Mouse (Mus musculus): ENCODE data around the gene Kndc1.

Gene Kndc1

GRCm38 (mm10) chr7:139905661-139906060, 11.2 kb downstream of the Kndc1 start:
- no peak for DNase-seq (ENCODE audit: low spot score in 2 of 2)

DNA sequence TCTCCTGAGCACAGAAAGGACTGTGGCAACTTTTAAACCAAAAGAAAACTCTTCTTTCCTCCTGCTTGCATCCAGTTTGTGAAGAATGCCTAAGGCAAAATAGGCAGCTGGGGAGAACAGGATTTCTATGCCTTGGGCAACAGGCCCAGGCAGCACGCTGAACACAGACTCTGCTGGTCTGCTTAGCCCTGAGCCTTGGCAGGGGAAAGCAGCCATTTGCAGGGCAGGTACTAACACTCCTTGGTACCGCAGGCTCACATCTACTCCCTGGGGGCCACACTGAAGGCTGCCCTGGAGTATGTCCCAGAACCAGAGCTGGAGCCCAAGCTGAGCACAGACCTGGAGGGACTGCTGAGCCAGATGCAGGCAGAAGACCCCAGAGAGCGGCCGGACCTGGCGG, 13.7 kb downstream of the Kndc1 start:
- DNase-seq (ENCODE audit: low spot score in 2 of 2), result no peak

DNA sequence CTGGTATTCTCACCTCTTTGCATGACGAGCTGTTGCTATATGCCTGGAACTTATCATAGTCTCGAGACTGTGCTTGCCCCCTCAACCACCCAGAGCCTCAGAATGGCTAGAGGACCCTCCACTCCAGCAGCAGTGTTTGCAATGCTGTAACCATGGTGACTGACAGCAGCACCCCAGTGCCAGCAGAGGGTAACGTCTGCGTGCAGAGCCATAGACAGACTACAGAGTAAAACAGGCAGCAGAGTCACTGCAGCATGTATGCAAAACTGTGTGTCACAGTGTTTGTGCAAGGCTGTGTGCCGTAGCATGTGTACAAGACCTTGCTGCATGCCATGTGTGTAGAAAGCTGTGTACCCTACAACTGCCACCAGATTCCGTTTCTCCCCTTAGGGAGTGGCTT, 15.0 kb downstream of the Kndc1 start:
- DNase-seq (ENCODE audit: low spot score in 2 of 2), result no peak

- DNase-seq (ENCODE audit: low spot score in 2 of 2), result no peak
Observed at GRCm38 (mm10) chr7:139910204-139910835, 15.8 kb downstream of the Kndc1 start.

GRCm38 (mm10) chr7:139914141-139915047, 19.9 kb downstream of the Kndc1 start:
- no peak for DNase-seq (ENCODE audit: low spot score in 2 of 2)

DNA sequence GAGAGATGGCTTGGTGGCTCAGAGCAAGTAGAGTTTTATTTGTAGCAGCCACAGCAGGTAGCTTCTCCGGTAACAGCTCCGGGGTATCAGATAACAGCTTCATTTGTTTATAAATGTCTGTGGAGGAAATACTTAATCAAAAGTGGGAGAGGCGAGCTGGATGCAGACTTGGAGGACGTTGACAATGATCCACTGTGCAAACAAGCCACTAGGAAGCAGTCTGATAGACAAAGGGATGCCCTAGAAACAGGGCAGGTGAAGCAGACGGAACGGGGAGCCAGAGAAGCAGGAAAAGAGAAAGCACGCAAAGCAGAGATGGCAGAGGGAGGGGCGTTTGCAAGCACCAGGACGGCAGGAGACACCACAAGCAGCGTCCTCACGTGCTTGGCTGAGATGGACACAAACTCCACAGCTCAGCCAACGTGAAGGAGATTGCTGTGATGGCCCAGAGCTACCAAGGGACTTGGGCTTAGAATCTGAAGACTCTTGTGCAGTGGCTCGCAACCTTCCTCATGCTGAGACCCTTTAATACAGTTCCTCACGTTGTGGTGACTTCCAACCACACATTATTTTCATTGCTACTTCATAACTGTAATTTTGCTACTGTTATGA, 21.3 kb downstream of the Kndc1 start:
- no peak for DNase-seq (ENCODE audit: low spot score in 2 of 2)

DNA sequence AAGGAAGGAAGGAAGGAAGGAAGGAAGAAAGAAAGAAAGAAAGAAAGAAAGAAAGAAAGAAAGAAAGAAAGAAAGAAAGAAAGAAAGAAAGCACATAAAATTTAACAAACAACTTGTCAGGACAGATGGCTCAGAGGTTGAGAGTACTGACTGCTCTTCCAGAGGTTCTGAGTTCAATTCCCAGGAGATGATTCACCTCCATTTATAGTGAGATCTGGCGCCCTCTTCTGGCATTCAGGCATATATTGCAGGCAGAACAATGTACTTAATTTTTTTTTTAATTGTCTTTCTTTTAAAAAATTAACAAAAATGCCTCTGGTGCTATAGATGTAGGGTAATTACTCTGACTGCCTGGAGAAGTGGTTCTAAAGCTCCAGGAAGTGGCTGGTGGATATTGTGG, 21.8 kb downstream of the Kndc1 start:
- no peak for DNase-seq (ENCODE audit: low spot score in 2 of 2)

DNA sequence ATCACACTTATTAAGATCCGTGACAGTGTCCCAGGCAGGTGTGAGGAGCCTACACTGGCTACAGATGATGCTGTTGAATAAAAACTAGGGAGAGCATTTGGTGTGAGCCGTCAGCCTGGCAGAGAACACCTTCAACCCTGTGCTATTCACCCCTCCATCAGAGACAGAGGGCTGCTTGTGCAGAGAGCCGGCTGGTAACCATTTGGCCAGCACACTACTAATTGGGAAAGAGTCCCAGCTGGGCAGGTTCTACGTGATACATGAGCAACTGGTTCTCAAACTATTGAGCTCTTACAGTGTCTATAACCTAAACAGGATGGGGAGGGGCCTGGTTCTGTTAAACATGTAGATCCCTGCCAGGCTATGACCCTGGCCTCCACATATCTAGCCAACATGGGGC, 23.8 kb downstream of the Kndc1 start:
- no peak for DNase-seq (ENCODE audit: low spot score in 2 of 2)

DNA sequence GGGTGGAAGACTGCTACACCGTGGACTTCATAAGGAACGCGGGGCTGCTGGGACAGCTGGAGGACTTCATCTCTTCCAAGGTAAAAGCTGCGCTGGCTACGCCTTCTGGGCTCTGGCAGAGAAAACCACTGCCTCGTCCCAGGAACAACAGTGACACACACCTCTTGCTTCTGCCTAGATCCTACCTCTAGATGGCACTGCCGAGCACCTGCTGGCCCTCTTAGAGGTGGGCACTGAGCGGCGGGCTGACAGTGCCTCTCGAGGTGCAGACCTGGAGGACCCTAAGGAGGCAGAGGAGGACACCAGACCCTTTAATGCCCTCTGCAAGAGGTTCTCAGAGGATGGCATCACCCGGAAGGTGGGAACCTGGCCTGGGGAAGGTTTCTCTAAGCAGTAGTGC, 36.2 kb downstream of the Kndc1 start:
- no peak for DNase-seq (ENCODE audit: low spot score in 2 of 2)

DNA sequence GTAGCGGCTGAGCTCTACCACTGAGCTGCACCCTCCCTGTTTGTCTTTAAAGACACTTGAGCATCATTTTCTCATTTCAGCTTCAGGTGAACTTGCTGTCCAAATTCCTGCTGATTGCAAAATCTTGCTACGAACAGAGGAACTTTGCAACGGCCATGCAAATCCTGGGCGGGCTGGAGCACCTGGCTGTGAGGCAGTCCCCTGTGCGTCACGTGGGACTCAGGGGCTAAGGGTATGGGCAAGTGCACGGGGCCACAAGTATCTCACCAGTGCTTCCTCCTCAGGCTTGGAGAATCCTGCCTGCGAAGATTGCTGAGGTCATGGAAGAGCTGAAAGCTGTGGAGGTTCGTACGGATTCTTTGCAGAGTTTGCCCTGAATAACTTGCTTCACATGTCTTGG, 42.2 kb downstream of the Kndc1 start:
- no peak for DNase-seq (ENCODE audit: low spot score in 2 of 2)

DNA sequence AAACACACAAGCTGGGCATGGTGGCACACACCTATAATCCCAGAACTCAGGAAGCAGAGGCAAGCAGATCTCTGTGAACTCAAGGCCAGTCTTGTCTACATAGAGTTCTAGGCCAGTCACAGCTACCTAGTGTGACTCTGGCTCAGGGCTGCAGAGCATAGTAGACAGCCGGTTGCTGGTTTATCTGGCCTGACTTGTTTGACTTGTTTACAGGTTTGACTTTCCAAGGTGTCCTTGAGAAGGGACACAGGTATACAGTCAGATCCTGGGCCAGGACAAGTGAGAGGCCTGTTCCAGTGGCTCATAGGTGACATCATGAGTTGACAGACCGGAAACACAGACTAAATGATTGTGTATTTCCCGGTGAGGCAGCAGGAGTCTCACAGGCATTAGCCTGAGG, 42.6 kb downstream of the Kndc1 start:
- DNase-seq (ENCODE audit: low spot score in 2 of 2), result no peak

- no peak for DNase-seq (ENCODE audit: low spot score in 2 of 2)
Observed at GRCm38 (mm10) chr7:139937810-139938209, 43.3 kb downstream of the Kndc1 start.

DNA sequence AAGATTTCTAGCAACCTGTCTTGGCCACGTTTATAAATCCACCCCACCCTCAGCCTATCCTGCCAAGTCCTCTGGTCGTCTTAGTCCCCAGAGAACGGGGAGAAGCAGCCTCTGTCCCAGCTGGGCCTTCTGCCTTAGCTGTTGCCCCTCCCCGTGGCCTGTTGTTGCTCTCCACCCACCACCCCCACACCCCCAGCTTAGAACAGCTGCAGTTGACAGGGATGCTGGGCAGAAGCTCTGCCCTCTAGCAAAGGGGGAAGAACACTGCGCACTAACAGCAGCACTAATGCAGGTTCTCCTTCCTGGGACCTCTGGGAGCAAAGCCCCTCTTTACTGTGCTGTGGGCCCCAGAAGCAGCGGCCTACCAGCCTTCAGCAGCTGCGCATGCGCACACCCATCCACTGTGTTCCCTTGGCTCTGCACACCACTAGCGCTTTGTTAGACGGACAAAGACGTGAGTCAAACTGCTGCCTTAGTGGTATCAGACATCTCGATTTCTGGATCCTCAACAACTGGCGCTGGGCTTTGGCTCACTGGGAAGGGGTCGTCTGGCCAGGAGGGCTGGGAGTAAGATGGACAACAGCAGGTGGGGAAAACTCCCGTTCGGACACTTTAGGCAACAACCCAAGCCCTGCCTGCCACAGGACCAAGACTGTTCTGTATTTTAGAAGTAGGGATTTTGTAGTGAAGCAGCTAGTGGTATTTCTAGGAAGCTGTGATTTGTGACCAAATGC, 46.1 kb downstream of the Kndc1 start:
- no peak for DNase-seq (ENCODE audit: low spot score in 2 of 2)

- DNase-seq (ENCODE audit: low spot score in 2 of 2), result no peak
Observed at GRCm38 (mm10) chr7:139943674-139944281, 49.3 kb downstream of the Kndc1 start, which contains the start of gene Utf1. Gene Utf1, plus strand, starts transcription at chr7:139943789.

DNA sequence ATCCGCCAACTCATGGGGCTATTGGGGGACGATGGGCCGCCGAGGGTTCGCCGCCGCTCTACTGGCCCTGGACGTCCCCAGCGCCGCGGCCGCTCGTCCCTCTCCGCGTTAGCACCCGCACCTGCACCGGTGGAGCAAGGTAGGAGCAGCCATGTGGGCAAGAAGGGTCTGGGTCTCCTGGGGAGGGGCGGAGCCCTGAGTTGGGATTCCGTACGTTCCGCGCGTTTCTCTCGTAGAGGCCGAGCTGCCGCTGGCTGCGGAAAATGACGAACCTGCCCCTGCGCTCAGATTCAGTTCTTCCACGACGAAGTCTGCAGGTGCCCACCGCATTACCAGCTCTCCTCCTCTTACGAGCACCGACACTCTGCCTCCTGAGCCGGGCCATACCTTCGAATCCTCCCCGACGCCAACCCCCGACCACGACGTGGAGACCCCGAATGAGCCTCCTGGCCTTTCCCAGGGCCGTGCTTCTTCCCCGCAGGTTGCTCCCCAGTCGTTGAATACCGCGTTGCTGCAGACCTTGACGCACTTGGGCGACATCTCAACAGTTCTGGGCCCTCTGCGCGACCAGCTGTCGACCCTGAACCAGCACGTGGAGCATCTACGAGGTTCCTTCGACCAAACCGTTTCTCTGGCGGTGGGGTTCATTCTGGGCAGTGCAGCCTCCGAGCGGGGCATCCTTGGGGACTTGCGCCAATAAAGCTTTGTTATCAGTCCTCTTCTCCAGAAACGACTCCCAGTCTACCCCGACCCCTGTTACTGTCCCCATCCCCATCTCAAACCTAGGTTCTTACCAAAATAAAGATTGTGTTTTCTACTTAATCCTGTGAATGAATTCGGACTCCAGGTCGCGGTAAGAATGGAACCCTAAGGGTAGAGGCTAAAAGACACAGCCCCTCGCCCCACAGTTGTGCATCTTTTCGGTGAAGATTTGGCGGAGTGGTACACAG, 50.1 kb downstream of the Kndc1 start:
- DNase-seq (ENCODE audit: low spot score in 2 of 2), result no peak

- no peak for DNase-seq (ENCODE audit: low spot score in 2 of 2)
Observed at GRCm38 (mm10) chr7:139945516-139945915, 51.0 kb downstream of the Kndc1 start.

- no peak for DNase-seq (ENCODE audit: low spot score in 2 of 2)
Observed at GRCm38 (mm10) chr7:139946032-139946431, 51.5 kb downstream of the Kndc1 start.

GRCm38 (mm10) chr7:139949893-139950282, 55.4 kb downstream of the Kndc1 start:
- DNase-seq (ENCODE audit: low spot score in 2 of 2), result no peak

DNA sequence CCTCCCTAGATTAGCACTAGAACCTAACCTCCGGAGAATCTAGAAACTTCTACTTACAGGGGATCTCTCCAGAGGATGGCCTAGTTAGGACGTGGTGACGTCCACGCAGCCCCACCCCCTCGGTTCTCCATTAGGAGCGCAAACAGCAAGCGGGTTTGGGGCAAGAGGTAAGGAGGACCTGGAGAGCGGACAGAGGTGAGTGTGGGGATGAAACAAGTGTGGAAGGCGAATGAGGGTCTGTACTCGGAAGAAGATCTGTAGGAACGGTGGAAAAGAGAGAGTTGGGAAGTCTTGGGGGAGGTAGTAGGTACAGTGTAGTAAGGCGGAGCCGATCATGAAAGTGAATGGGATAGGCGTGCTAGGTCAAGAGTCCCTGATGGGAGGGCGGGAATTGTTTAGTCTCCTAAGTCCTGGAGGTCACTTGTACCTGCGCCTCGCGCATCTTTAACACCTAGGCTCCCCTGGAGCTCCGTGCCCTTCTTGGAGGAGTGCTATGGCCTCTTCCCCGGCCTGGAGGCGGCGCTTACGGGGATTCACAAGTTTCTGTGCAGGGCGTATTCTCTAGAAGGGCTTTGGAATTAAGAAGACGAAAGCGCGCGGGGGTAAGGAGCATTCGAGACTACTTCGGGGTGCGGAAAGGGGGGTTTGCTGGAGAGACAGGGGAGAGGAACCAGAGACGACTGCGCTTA, 55.9 kb downstream of the Kndc1 start:
- no peak for DNase-seq (ENCODE audit: low spot score in 2 of 2)

GRCm38 (mm10) chr7:139951079-139951478, 56.6 kb downstream of the Kndc1 start:
- no peak for DNase-seq (ENCODE audit: low spot score in 2 of 2)
